Mouse (Mus musculus): ENCODE data around the gene Trafd1. TPM values are rescaled to one million over a fixed set of nuclear protein-coding genes. Genes with fewer than 3 reads are reported as not detected.

Gene Trafd1
- polyA plus RNA-seq, 1 experiment from 2014 or later, result 80.9 TPM

DNA sequence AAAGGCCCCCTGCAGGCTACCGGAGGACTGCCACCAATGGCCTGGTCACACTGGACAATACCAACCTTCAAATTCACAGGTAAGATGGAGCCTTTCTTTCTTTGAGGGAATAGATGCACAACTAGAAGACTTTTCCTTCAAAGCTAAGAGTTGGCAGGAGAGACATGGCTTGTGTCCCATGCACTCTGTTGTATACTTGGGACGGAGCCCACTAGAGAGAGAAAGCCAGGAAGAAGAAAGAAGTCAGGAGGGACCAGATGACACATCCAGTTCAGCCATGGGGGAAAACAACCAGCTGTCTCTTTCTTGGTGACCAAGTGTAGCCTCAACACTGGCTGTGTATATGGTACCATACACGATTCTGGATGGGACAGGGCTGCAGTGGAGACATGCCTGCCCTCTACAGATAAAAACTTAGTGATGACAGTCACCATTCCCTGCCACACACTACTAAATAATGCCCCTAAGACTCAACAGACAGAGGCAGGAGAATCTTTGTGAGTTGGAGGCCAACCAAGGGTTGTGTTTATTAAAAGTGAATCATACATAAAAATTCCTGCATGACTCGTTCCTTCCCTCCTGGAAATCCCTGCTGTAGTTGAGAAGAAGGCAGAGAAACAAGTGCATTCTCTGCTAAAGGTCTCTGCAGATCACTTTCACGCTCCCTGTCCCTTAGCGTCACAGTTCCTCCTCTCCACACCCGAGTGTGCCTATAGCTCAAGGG is 45.8 kb downstream of the Trafd1 start:
- TF ChIP-seq EP300 (IDR thresholded peaks at IDR 0.05) (no peak), CTCF (IDR thresholded peaks at IDR 0.05) (no peak)
- Histone ChIP-seq H3K4me3 (ENCODE audit: low read depth, low read length) (no peak overlapping the region), H3K4me1 (ENCODE audit: insufficient read depth, low read depth, low read length) (no peaks in the 10 kb centered on the region), H3K27ac (ENCODE audit: low read length) (no peak overlapping the region), H3K9me3 (ENCODE audit: low read length) (no peaks in the 10 kb centered on the region), H3K4me2 (replicated peaks; ENCODE audit: low read depth, low read length) (no peak overlapping the region), H3K9ac (replicated peaks; ENCODE audit: low read depth) (no peak overlapping the region), H3K36me3 (ENCODE audit: insufficient read depth, low read length) (peaks cover 51% of the 10 kb centered on the region), H3K27me3 (replicated peaks; ENCODE audit: insufficient read depth, low read length) (no peaks in the 10 kb centered on the region)
- ATAC-seq, result peak; percentile 47
- DNase-seq (ENCODE audit: low spot score), result peak; percentile 9
- 81% methylated on average over 7 of the region's 7 CpGs for WGBS

GRCm38 (mm10) chr5:121336776-121337175 is 48.7 kb downstream of the Trafd1 start:
- WGBS, result 92% methylated on average over 6 of the region's 6 CpGs
- TF ChIP-seq EP300 (IDR thresholded peaks at IDR 0.05), result no peak
- TF ChIP-seq CTCF (IDR thresholded peaks at IDR 0.05), result no peak
- no peak for DNase-seq (ENCODE audit: low spot score)
- Histone ChIP-seq H3K4me1 (ENCODE audit: insufficient read depth, low read depth, low read length) (no peaks in the 10 kb centered on the region), H3K27me3 (replicated peaks; ENCODE audit: insufficient read depth, low read length) (no peaks in the 10 kb centered on the region), H3K9me3 (ENCODE audit: low read length) (no peaks in the 10 kb centered on the region), H3K4me2 (replicated peaks; ENCODE audit: low read depth, low read length) (no peak overlapping the region), H3K4me3 (ENCODE audit: low read depth, low read length) (no peak overlapping the region), H3K27ac (ENCODE audit: low read length) (no peak overlapping the region), H3K36me3 (ENCODE audit: insufficient read depth, low read length) (peaks cover 45% of the 10 kb centered on the region; the same call in 1 of the 2 replicates), H3K9ac (replicated peaks; ENCODE audit: low read depth) (no peak overlapping the region)
- no peak for ATAC-seq

GRCm38 (mm10) chr5:121336009-121336408 is 49.4 kb downstream of the Trafd1 start:
- no peak overlapping the region for H3K4me2 ChIP-seq (replicated peaks; ENCODE audit: low read depth, low read length)
- no peaks in the 10 kb centered on the region for H3K4me1 ChIP-seq (ENCODE audit: insufficient read depth, low read depth, low read length)
- no peak overlapping the region for H3K9ac ChIP-seq (replicated peaks; ENCODE audit: low read depth)
- no peak overlapping the region for H3K27ac ChIP-seq (ENCODE audit: low read length)
- DNase-seq (ENCODE audit: low spot score) (no peak), ATAC-seq (no peak)
- no peak overlapping the region for H3K4me3 ChIP-seq (ENCODE audit: low read depth, low read length)
- H3K27me3 ChIP-seq (replicated peaks; ENCODE audit: insufficient read depth, low read length), result no peaks in the 10 kb centered on the region
- TF ChIP-seq CTCF (IDR thresholded peaks at IDR 0.05), result no peak
- no peak for TF ChIP-seq EP300 (IDR thresholded peaks at IDR 0.05)
- no peaks in the 10 kb centered on the region for H3K9me3 ChIP-seq (ENCODE audit: low read length)
- H3K36me3 ChIP-seq (ENCODE audit: insufficient read depth, low read length), result peaks cover 39% of the 10 kb centered on the region; the same call in 1 of the 2 replicates
- WGBS, result 71% methylated on average over 3 of the region's 3 CpGs

GRCm38 (mm10) chr5:121335426-121335825 is 50.0 kb downstream of the Trafd1 start:
- H3K9me3 ChIP-seq (ENCODE audit: low read length), result no peaks in the 10 kb centered on the region
- ATAC-seq (no peak), DNase-seq (ENCODE audit: low spot score) (no peak)
- H3K27me3 ChIP-seq (replicated peaks; ENCODE audit: insufficient read depth, low read length), result no peaks in the 10 kb centered on the region
- peaks cover 39% of the 10 kb centered on the region; the same call in 1 of the 2 replicates for H3K36me3 ChIP-seq (ENCODE audit: insufficient read depth, low read length)
- no peak overlapping the region for H3K9ac ChIP-seq (replicated peaks; ENCODE audit: low read depth)
- H3K27ac ChIP-seq (ENCODE audit: low read length), result no peak overlapping the region
- no peaks in the 10 kb centered on the region for H3K4me1 ChIP-seq (ENCODE audit: insufficient read depth, low read depth, low read length)
- TF ChIP-seq EP300 (IDR thresholded peaks at IDR 0.05) (no peak), CTCF (IDR thresholded peaks at IDR 0.05) (no peak)
- WGBS, result 85% methylated on average over 4 of the region's 4 CpGs
- H3K4me2 ChIP-seq (replicated peaks; ENCODE audit: low read depth, low read length), result no peak overlapping the region
- no peak overlapping the region for H3K4me3 ChIP-seq (ENCODE audit: low read depth, low read length)

GRCm38 (mm10) chr5:121334454-121334853 is 51.0 kb downstream of the Trafd1 start:
- Histone ChIP-seq H3K9me3 (ENCODE audit: low read length) (no peaks in the 10 kb centered on the region), H3K4me3 (ENCODE audit: low read depth, low read length) (no peak overlapping the region), H3K27ac (ENCODE audit: low read length) (no peak overlapping the region), H3K4me1 (ENCODE audit: insufficient read depth, low read depth, low read length) (no peaks in the 10 kb centered on the region), H3K4me2 (replicated peaks; ENCODE audit: low read depth, low read length) (no peak overlapping the region), H3K27me3 (replicated peaks; ENCODE audit: insufficient read depth, low read length) (no peaks in the 10 kb centered on the region), H3K9ac (replicated peaks; ENCODE audit: low read depth) (no peak overlapping the region), H3K36me3 (ENCODE audit: insufficient read depth, low read length) (peaks cover 33% of the 10 kb centered on the region; the same call in 1 of the 2 replicates)
- TF ChIP-seq CTCF (IDR thresholded peaks at IDR 0.05) (no peak), EP300 (IDR thresholded peaks at IDR 0.05) (no peak)
- ATAC-seq (no peak), DNase-seq (ENCODE audit: low spot score) (no peak)
- 90% methylated on average over 5 of the region's 5 CpGs for WGBS

DNA sequence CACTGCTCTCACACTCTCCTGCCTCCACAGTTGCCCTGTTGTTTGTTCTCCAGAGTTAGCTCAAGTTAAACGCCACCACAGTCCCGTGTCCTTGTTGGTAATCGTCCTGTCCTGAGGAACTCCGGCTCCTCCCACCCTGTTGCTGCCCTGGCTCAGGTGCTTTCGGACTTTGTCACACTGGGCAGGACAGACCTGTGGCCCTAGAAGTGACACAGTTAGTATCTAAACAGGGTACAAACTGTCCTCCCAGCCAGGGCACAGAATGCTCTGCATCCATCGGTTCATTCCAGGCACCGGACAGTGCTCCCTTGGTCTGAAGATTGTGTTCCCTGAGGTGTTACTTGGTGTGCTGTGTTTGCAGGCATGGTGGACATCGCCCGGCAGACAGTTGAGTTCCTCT is 51.5 kb downstream of the Trafd1 start:
- no peak overlapping the region for H3K4me3 ChIP-seq (ENCODE audit: low read depth, low read length)
- no peak overlapping the region for H3K27ac ChIP-seq (ENCODE audit: low read length)
- no peaks in the 10 kb centered on the region for H3K27me3 ChIP-seq (replicated peaks; ENCODE audit: insufficient read depth, low read length)
- 90% methylated on average over 9 of the region's 9 CpGs for WGBS
- no peak overlapping the region for H3K9ac ChIP-seq (replicated peaks; ENCODE audit: low read depth)
- no peaks in the 10 kb centered on the region for H3K9me3 ChIP-seq (ENCODE audit: low read length)
- TF ChIP-seq EP300 (IDR thresholded peaks at IDR 0.05) (no peak), CTCF (IDR thresholded peaks at IDR 0.05) (no peak)
- peaks cover 33% of the 10 kb centered on the region; the same call in 1 of the 2 replicates for H3K36me3 ChIP-seq (ENCODE audit: insufficient read depth, low read length)
- DNase-seq (ENCODE audit: low spot score) (no peak), ATAC-seq (no peak)
- H3K4me1 ChIP-seq (ENCODE audit: insufficient read depth, low read depth, low read length), result no peaks in the 10 kb centered on the region
- H3K4me2 ChIP-seq (replicated peaks; ENCODE audit: low read depth, low read length), result no peak overlapping the region
